Mouse (Mus musculus): ENCODE data around the gene Lias.

The Lias gene

GRCm38 (mm10) chr5:65425251-65425650 is 34.0 kb downstream of the Lias start:
- DNase-seq (ENCODE audit: low spot score), result no peak

- no peak for DNase-seq (ENCODE audit: low spot score)
These were observed 37.0 kb downstream of the Lias start for GRCm38 (mm10) chr5:65428321-65428720.

GRCm38 (mm10) chr5:65429441-65429840 is 38.1 kb downstream of the Lias start:
- no peak for DNase-seq (ENCODE audit: low spot score)

GRCm38 (mm10) chr5:65434471-65435362 is 43.4 kb downstream of the Lias start:
- DNase-seq (ENCODE audit: low spot score), result peak; percentile 27

- peak; percentile 16 for DNase-seq (ENCODE audit: low spot score)
These were observed 44.1 kb downstream of the Lias start for GRCm38 (mm10) chr5:65435363-65435805.

GRCm38 (mm10) chr5:65435806-65436561 is 44.7 kb downstream of the Lias start, which contains the start of gene Ugdh:
TSS of gene Ugdh (minus strand) at chr5:65435949.
- DNase-seq (ENCODE audit: low spot score), result peak; percentile 97

GRCm38 (mm10) chr5:65438041-65438440 is 46.7 kb downstream of the Lias start:
- DNase-seq (ENCODE audit: low spot score), result no peak

- no peak for DNase-seq (ENCODE audit: low spot score)
These were observed 53.7 kb downstream of the Lias start for GRCm38 (mm10) chr5:65444981-65445380.

GRCm38 (mm10) chr5:65446756-65447155 is 55.5 kb downstream of the Lias start:
- no peak for DNase-seq (ENCODE audit: low spot score)

GRCm38 (mm10) chr5:65447826-65448225 is 56.5 kb downstream of the Lias start:
- no peak for DNase-seq (ENCODE audit: low spot score)

- DNase-seq (ENCODE audit: low spot score), result no peak
These were observed 57.6 kb downstream of the Lias start for GRCm38 (mm10) chr5:65448941-65449340.

GRCm38 (mm10) chr5:65454771-65455170 is 63.5 kb downstream of the Lias start:
- no peak for DNase-seq (ENCODE audit: low spot score)

- no peak for DNase-seq (ENCODE audit: low spot score)
These were observed 66.0 kb downstream of the Lias start for GRCm38 (mm10) chr5:65457086-65457827.

- no peak for DNase-seq (ENCODE audit: low spot score)
These were observed 66.5 kb downstream of the Lias start for GRCm38 (mm10) chr5:65457846-65458245.

GRCm38 (mm10) chr5:65459454-65459853 is 68.2 kb downstream of the Lias start:
- no peak for DNase-seq (ENCODE audit: low spot score)

Measured in layer of hippocampus, adult 11-12 months (tissue).